Mouse (Mus musculus) embryonic facial prominence, embryonic 13.5 days (tissue): Measurements from ENCODE around the gene Trank1. TPM values are rescaled to one million over a fixed set of nuclear protein-coding genes. Genes with fewer than 3 reads are reported as not detected.

ENCODE experiments used
- ATAC-seq: fragments of 200-750 bp; cut with Nextera tagmentation; 2 replicates; pipeline ENCODE4 v1.8.0; 2017; ENCODE audit warnings: low read depth; ENCODE audit not compliant: insufficient number of reproducible peaks, insufficient read depth, low FRiP score, low TSS enrichment
- H3K27ac ChIP-seq: fragments of 300-500 bp; sonication (generic); 2 replicates; pipeline ENCODE4 v1.5.1; 2015; ENCODE audit warnings: moderate library complexity, mild to moderate bottlenecking, inconsistent platforms
- H3K27me3 ChIP-seq: fragments of 300-500 bp; sonication (generic); 2 replicates; pipeline ENCODE4 v1.6.1; 2015; ENCODE audit warnings: mild to moderate bottlenecking, inconsistent platforms
- H3K36me3 ChIP-seq: fragments of 300-500 bp; sonication (generic); 2 replicates; pipeline ENCODE4 v1.6.1; 2015; ENCODE audit warnings: mild to moderate bottlenecking, inconsistent platforms
- H3K4me1 ChIP-seq: fragments of 300-500 bp; sonication (generic); 2 replicates; pipeline ENCODE4 v1.6.1; 2015; ENCODE audit warnings: inconsistent platforms
- H3K4me2 ChIP-seq: fragments of 300-500 bp; sonication (generic); 2 replicates; pipeline ENCODE4 v1.6.1; 2015; ENCODE audit warnings: moderate library complexity, mild to moderate bottlenecking, inconsistent platforms
- H3K4me3 ChIP-seq: fragments of 300-500 bp; sonication (generic); 2 replicates; pipeline ENCODE4 v1.5.1; 2015; ENCODE audit warnings: mild to moderate bottlenecking, inconsistent platforms
- H3K9ac ChIP-seq: fragments of 300-500 bp; sonication (generic); 2 replicates; pipeline ENCODE4 v1.6.1; 2015; ENCODE audit warnings: mild to moderate bottlenecking, inconsistent platforms
- H3K9me3 ChIP-seq: fragments of 300-500 bp; sonication (generic); 2 replicates; pipeline ENCODE4 v1.6.1; 2016; ENCODE audit warnings: inconsistent platforms
- WGBS: fragments of 180-500 bp; shearing (Covaris S2); methylation state at CpG from one replicate; pipeline ENCODE4 v1.1.7; 2015; ENCODE audit warnings: mixed read lengths; 5-methylcytosine and 5-hydroxymethylcytosine counted together
- polyA plus RNA-seq: library from polyadenylated mRNA; unstranded; fragments of >200 nt; fragmentation: Nextera tagmentation; extraction: Ambion mirVana; gene quantifications from 2 replicates; pipeline ENCODE4 v1.2.1, GENCODE M21; 2015

The Trank1 gene
- polyA plus RNA-seq, 1 experiment from 2014 or later: 0.49 TPM

GRCm38 (mm10) chr9:111405080-111405428 is 93.5 kb downstream of the Trank1 start:
- H3K36me3 ChIP-seq: no peaks in the 10 kb centered on the region
- peaks cover 7% of the 10 kb centered on the region; the same call in 1 of the 2 replicates for H3K4me1 ChIP-seq
- no peak overlapping the region for H3K9ac ChIP-seq
- no peak for ATAC-seq
- no peaks in the 10 kb centered on the region for H3K27me3 ChIP-seq
- H3K4me3 ChIP-seq: no peak overlapping the region
- no peak overlapping the region for H3K4me2 ChIP-seq
- no peak overlapping the region for H3K27ac ChIP-seq
- 86% methylated on average over 6 of the region's 6 CpGs for WGBS
- H3K9me3 ChIP-seq: no peaks in the 10 kb centered on the region

DNA sequence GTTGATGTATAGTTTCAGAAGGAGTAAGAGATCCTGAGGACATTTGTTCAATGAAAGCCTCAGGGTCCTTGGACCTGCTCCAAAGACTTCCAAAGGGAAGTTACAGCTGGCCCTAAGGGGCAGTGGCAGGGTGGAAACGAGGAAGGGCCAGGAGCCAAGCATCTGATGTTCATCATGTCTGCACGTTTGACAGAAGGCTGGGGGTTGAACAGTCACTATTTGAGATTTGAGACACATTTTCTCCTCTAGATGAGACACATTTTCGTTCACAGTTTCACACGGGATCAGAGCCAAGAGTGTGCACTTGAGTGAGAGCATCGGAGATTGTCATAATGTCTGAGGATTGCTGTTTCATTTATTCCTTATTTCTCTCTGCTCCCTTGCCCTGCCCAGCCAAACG is 96.5 kb downstream of the Trank1 start:
- no peak overlapping the region for H3K9ac ChIP-seq
- ATAC-seq: no peak
- no peak overlapping the region for H3K4me2 ChIP-seq
- H3K36me3 ChIP-seq: no peaks in the 10 kb centered on the region
- H3K4me1 ChIP-seq: peaks cover 7% of the 10 kb centered on the region; the same call in 1 of the 2 replicates
- H3K27ac ChIP-seq: no peak overlapping the region; the same call in 1 of the 2 replicates
- no peak overlapping the region for H3K4me3 ChIP-seq
- no peaks in the 10 kb centered on the region for H3K9me3 ChIP-seq
- H3K27me3 ChIP-seq: no peaks in the 10 kb centered on the region
- WGBS: 58% methylated on average over 6 of the region's 6 CpGs

DNA sequence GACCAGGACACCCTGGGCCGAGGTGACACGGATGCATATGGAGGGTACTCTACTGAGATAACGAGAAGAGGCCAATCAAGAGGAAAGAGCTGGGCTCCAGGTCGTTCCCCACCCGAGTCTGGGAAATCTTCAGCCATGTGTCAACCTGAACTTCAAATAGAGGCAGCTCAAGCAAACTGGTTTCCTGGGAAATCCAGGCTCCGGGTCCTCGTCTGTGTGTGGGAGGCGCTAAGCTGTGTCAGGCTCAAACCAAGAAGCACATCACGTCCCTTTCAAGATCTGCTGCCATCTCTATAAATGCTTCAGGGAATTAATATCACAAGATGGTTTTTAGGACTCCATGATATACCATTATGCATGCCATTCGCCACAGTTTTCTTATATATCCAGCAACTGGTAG is 96.9 kb downstream of the Trank1 start:
- Histone ChIP-seq H3K27ac (no peak overlapping the region; the same call in 1 of the 2 replicates), H3K4me3 (no peak overlapping the region), H3K36me3 (no peaks in the 10 kb centered on the region), H3K27me3 (no peaks in the 10 kb centered on the region), H3K4me2 (no peak overlapping the region), H3K9me3 (no peaks in the 10 kb centered on the region), H3K4me1 (peaks cover 7% of the 10 kb centered on the region; the same call in 1 of the 2 replicates), H3K9ac (no peak overlapping the region)
- no peak for ATAC-seq
- 76% methylated on average over 10 of the region's 10 CpGs for WGBS

GRCm38 (mm10) chr9:111412471-111413160 is 101.1 kb downstream of the Trank1 start:
- peaks cover 7% of the 10 kb centered on the region; the same call in 1 of the 2 replicates for H3K4me1 ChIP-seq
- no peak for ATAC-seq
- H3K4me2 ChIP-seq: no peak overlapping the region
- no peaks in the 10 kb centered on the region for H3K9me3 ChIP-seq
- no peak overlapping the region for H3K27ac ChIP-seq
- WGBS: 75% methylated on average over 16 of the region's 16 CpGs
- H3K36me3 ChIP-seq: no peaks in the 10 kb centered on the region
- H3K27me3 ChIP-seq: no peaks in the 10 kb centered on the region
- H3K4me3 ChIP-seq: no peak overlapping the region
- H3K9ac ChIP-seq: no peak overlapping the region

DNA sequence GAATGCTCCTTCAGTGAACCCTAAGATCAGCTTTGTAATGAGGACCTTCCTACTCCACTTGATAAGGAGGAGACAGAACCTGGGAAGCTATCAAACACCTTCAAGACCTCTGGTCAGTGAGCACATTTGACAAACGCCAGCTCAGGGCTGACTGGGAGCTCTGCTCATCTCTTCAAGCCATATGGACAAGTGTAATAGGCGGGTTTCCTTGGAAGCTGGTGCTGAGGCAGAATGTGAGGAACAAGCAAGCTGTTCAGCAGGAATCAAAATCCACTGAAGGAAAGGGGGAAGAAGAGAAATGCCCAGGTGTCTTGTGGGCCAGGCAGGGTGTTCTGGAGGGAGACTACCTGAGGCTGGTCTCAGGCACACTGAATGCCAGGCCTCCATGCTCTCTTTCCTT is 110.3 kb downstream of the Trank1 start:
- no peaks in the 10 kb centered on the region for H3K4me1 ChIP-seq
- H3K9me3 ChIP-seq: no peaks in the 10 kb centered on the region
- WGBS: 80% methylated on average over 2 of the region's 2 CpGs
- H3K4me3 ChIP-seq: no peak overlapping the region
- H3K27ac ChIP-seq: no peak overlapping the region
- H3K27me3 ChIP-seq: no peaks in the 10 kb centered on the region
- no peak for ATAC-seq
- no peaks in the 10 kb centered on the region for H3K36me3 ChIP-seq
- no peak overlapping the region for H3K9ac ChIP-seq
- H3K4me2 ChIP-seq: no peak overlapping the region

GRCm38 (mm10) chr9:111422567-111422966 is 111.0 kb downstream of the Trank1 start:
- Histone ChIP-seq H3K27ac (no peak overlapping the region), H3K9ac (no peak overlapping the region), H3K27me3 (no peaks in the 10 kb centered on the region), H3K4me2 (no peak overlapping the region), H3K36me3 (no peaks in the 10 kb centered on the region), H3K4me1 (no peaks in the 10 kb centered on the region), H3K4me3 (no peak overlapping the region), H3K9me3 (no peaks in the 10 kb centered on the region)
- 53% methylated on average over 5 of the region's 5 CpGs for WGBS
- ATAC-seq: no peak

DNA sequence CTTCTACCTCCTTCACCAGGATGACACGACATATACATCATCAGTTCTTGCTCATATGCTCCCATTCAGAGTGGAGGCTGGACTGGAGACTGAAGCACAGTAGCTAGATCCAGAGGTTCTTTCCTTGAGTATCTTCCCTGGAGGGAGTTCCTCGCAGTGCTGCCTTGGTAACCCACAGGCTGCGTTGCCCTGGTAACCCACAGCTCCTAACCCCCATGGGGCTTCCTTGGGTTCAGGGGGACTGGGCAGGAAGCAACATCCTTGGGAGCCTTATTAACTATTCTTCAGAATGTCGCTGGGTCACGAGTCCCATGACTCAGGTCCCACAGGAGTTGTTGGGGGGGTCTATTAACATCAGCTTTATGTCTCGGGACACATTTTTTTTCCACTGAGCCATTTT is 113.6 kb downstream of the Trank1 start:
- ATAC-seq: no peak
- H3K9ac ChIP-seq: no peak overlapping the region
- H3K4me3 ChIP-seq: no peak overlapping the region
- no peak overlapping the region for H3K4me2 ChIP-seq
- H3K4me1 ChIP-seq: no peaks in the 10 kb centered on the region
- no peaks in the 10 kb centered on the region for H3K27me3 ChIP-seq
- H3K27ac ChIP-seq: no peak overlapping the region
- WGBS: 68% methylated on average over 6 of the region's 6 CpGs
- H3K9me3 ChIP-seq: no peaks in the 10 kb centered on the region
- H3K36me3 ChIP-seq: no peaks in the 10 kb centered on the region

DNA sequence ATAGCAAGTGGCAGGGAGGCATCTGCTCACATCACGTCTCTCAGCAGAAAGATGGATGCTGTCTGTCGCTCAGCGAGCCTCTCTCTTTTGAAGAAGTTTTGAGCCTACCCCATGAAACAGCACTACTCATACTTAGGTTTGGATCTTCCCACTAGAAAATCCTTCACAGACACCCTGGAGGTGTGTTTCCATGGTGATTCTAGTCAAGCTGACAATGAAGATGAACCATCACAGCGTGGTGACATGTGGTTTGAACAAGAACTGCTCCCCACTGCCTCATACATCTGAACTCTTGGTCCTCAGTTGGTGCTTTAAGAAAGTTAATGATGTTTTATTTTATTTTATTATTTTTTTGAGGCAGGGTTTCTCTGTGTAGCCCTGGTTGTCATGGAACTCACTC is 114.4 kb downstream of the Trank1 start:
- no peak overlapping the region for H3K4me3 ChIP-seq
- H3K9ac ChIP-seq: no peak overlapping the region
- no peak overlapping the region for H3K4me2 ChIP-seq
- H3K27me3 ChIP-seq: no peaks in the 10 kb centered on the region
- no peak for ATAC-seq
- H3K4me1 ChIP-seq: no peaks in the 10 kb centered on the region
- no peak overlapping the region for H3K27ac ChIP-seq
- no peaks in the 10 kb centered on the region for H3K9me3 ChIP-seq
- no peaks in the 10 kb centered on the region for H3K36me3 ChIP-seq
- WGBS: 83% methylated on average over 4 of the region's 4 CpGs

DNA sequence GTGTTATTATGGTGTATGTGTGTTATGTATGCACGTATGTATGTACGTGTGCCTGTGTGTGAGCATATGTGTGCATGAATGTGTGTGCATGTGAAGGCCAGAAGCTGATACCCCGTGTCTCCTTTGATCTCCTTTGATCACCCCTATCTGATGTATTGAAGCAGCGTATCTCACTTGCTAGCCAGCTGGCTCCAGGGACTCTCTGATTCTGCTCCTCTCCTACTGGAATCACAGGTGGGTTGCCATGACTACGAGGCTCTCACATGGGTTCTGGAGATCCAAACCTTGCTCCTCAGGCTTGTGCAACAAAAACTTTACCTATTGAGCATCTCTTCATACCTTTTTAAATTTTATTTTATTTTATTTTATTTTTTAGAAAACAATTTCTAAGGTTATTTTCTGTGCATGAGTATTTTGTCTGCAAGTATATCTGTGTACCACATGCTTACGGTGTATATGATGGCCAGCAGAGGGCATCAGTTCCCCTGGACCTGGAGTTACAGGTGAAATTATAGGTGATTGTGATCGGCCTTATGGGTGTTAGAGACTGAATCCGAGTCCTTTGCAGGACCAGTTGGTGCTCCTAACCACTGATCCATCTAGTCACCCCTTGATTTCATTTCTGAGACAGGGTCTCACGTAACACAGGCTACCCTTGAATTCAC is 116.5 kb downstream of the Trank1 start:
- H3K4me1 ChIP-seq: no peaks in the 10 kb centered on the region
- no peak overlapping the region for H3K27ac ChIP-seq
- no peaks in the 10 kb centered on the region for H3K27me3 ChIP-seq
- no peaks in the 10 kb centered on the region for H3K9me3 ChIP-seq
- ATAC-seq: no peak
- no peak overlapping the region for H3K4me3 ChIP-seq
- 82% methylated on average over 9 of the region's 9 CpGs for WGBS
- H3K4me2 ChIP-seq: no peak overlapping the region
- no peaks in the 10 kb centered on the region for H3K36me3 ChIP-seq
- H3K9ac ChIP-seq: no peak overlapping the region

GRCm38 (mm10) chr9:111428698-111429362 is 117.3 kb downstream of the Trank1 start:
- no peaks in the 10 kb centered on the region for H3K36me3 ChIP-seq
- H3K4me1 ChIP-seq: no peaks in the 10 kb centered on the region
- H3K4me2 ChIP-seq: no peak overlapping the region
- H3K27me3 ChIP-seq: no peaks in the 10 kb centered on the region
- WGBS: 76% methylated on average over 8 of the region's 8 CpGs
- H3K4me3 ChIP-seq: no peak overlapping the region
- H3K9ac ChIP-seq: no peak overlapping the region
- no peak overlapping the region for H3K27ac ChIP-seq
- ATAC-seq: no peak
- no peaks in the 10 kb centered on the region for H3K9me3 ChIP-seq

- Histone ChIP-seq H3K27me3 (no peaks in the 10 kb centered on the region), H3K4me1 (no peaks in the 10 kb centered on the region), H3K4me2 (no peak overlapping the region), H3K36me3 (no peaks in the 10 kb centered on the region), H3K4me3 (no peak overlapping the region), H3K9me3 (no peaks in the 10 kb centered on the region), H3K9ac (no peak overlapping the region), H3K27ac (no peak overlapping the region)
- ATAC-seq: no peak
- WGBS: 54% methylated on average over 2 of the region's 2 CpGs
Observed at GRCm38 (mm10) chr9:111429363-111429750, 117.8 kb downstream of the Trank1 start.

- peaks cover 33% of the 10 kb centered on the region for H3K27me3 ChIP-seq
- H3K4me1 ChIP-seq: peaks cover 8% of the 10 kb centered on the region
- H3K36me3 ChIP-seq: no peaks in the 10 kb centered on the region
- no peak overlapping the region for H3K4me3 ChIP-seq
- H3K9ac ChIP-seq: no peak overlapping the region
- no peak overlapping the region for H3K27ac ChIP-seq
- H3K9me3 ChIP-seq: no peaks in the 10 kb centered on the region
- 78% methylated on average over 2 of the region's 2 CpGs for WGBS
- H3K4me2 ChIP-seq: no peak overlapping the region
- no peak for ATAC-seq
Observed at GRCm38 (mm10) chr9:111435429-111435828, 123.9 kb downstream of the Trank1 start.
